Mouse (Mus musculus): ENCODE measurements at regions not wholly inside any gene's neighbourhood (a gene's known extent, or its start where the extent isn't known, plus 50 kb on each side); places are given as distances from the start of the nearest gene placed in this dataset.
A peak's percentile ranks its signal among the peaks of the same experiment; 100 is the strongest.

GRCm38 (mm10) chr2:146565693-146566092 lies 53.5 kb upstream of the Ralgapa2 start:
- intact Hi-C loops (cut with DNase I): no loop called here
- TF ChIP-seq CTCF (IDR thresholded peaks at IDR 0.05): no peak
- no peak overlapping the region for H3K27ac ChIP-seq
- no peak for DNase-seq
- H3K4me3 ChIP-seq: no peak overlapping the region

GRCm38 (mm10) chr2:146568171-146568842 lies 56.2 kb upstream of the Ralgapa2 start:
- intact Hi-C loops (cut with DNase I): no loop called here
- no peak for TF ChIP-seq CTCF (IDR thresholded peaks at IDR 0.05)
- no peak overlapping the region for H3K4me3 ChIP-seq
- no peak for DNase-seq
- H3K27ac ChIP-seq: peak overlapping the region; percentile 24

- Histone ChIP-seq H3K27ac (no peak overlapping the region), H3K4me3 (no peak overlapping the region)
- TF ChIP-seq CTCF (IDR thresholded peaks at IDR 0.05): no peak
- DNase-seq: no peak
- intact Hi-C loops (cut with DNase I): no loop called here
Observed at GRCm38 (mm10) chr2:146571036-146571435, 58.9 kb upstream of the Ralgapa2 start.

GRCm38 (mm10) chr2:146571857-146572256 lies 59.7 kb upstream of the Ralgapa2 start:
- Histone ChIP-seq H3K4me3 (no peak overlapping the region), H3K27ac (no peak overlapping the region)
- TF ChIP-seq CTCF (IDR thresholded peaks at IDR 0.05): no peak
- DNase-seq: no peak
- intact Hi-C loops (cut with DNase I): no loop called here

GRCm38 (mm10) chr2:146575610-146576297 lies 63.6 kb upstream of the Ralgapa2 start:
- intact Hi-C loops (cut with DNase I): no loop called here
- no peak for DNase-seq
- TF ChIP-seq CTCF (IDR thresholded peaks at IDR 0.05): no peak
- Histone ChIP-seq H3K27ac (peak overlapping the region; percentile 8; the same call in 1 of the 2 replicates), H3K4me3 (no peak overlapping the region)

GRCm38 (mm10) chr2:146576298-146576905 lies 64.3 kb upstream of the Ralgapa2 start:
- Histone ChIP-seq H3K27ac (no peak overlapping the region), H3K4me3 (no peak overlapping the region)
- intact Hi-C loops (cut with DNase I): no loop called here
- TF ChIP-seq CTCF (IDR thresholded peaks at IDR 0.05): no peak
- DNase-seq: no peak

GRCm38 (mm10) chr2:146577096-146577495 lies 65.0 kb upstream of the Ralgapa2 start:
- intact Hi-C loops (cut with DNase I): no loop called here
- no peak for DNase-seq
- H3K4me3 ChIP-seq: no peak overlapping the region
- no peak overlapping the region for H3K27ac ChIP-seq
- TF ChIP-seq CTCF (IDR thresholded peaks at IDR 0.05): no peak

- Histone ChIP-seq H3K27ac (no peak overlapping the region), H3K4me3 (no peak overlapping the region)
- DNase-seq: no peak
- no peak for TF ChIP-seq CTCF (IDR thresholded peaks at IDR 0.05)
- intact Hi-C loops (cut with DNase I): no loop called here
Observed at GRCm38 (mm10) chr2:146581220-146581619, 69.1 kb upstream of the Ralgapa2 start.

- no peak for DNase-seq
- TF ChIP-seq CTCF (IDR thresholded peaks at IDR 0.05): no peak
- Histone ChIP-seq H3K4me3 (no peak overlapping the region), H3K27ac (no peak overlapping the region)
- intact Hi-C loops (cut with DNase I): no loop called here
Observed at GRCm38 (mm10) chr2:146583807-146584388, 71.8 kb upstream of the Ralgapa2 start.

- Histone ChIP-seq H3K4me3 (no peak overlapping the region), H3K27ac (no peak overlapping the region)
- no peak for DNase-seq
- TF ChIP-seq CTCF (IDR thresholded peaks at IDR 0.05): no peak
- intact Hi-C loops (cut with DNase I): no loop called here
Observed at GRCm38 (mm10) chr2:146586381-146586780, 74.2 kb upstream of the Ralgapa2 start.

- no peak overlapping the region for H3K4me3 ChIP-seq
- H3K27ac ChIP-seq: no peak overlapping the region
- no peak for DNase-seq
- no peak for TF ChIP-seq CTCF (IDR thresholded peaks at IDR 0.05)
- intact Hi-C loops (cut with DNase I): no loop called here
Observed at GRCm38 (mm10) chr2:146586981-146587380, 74.8 kb upstream of the Ralgapa2 start.

GRCm38 (mm10) chr2:146589860-146590259 lies 77.7 kb upstream of the Ralgapa2 start:
- DNase-seq: no peak
- intact Hi-C loops (cut with DNase I): no loop called here
- Histone ChIP-seq H3K4me3 (no peak overlapping the region), H3K27ac (no peak overlapping the region)
- TF ChIP-seq CTCF (IDR thresholded peaks at IDR 0.05): no peak

- no peak for DNase-seq
- TF ChIP-seq CTCF (IDR thresholded peaks at IDR 0.05): no peak
- intact Hi-C loops (cut with DNase I): no loop called here
- Histone ChIP-seq H3K4me3 (no peak overlapping the region), H3K27ac (no peak overlapping the region)
Observed at GRCm38 (mm10) chr2:146593291-146593690, 81.1 kb upstream of the Ralgapa2 start.

Measured in gastrocnemius, adult 2 months (tissue).